Mouse (Mus musculus): ENCODE measurements around the gene Wdr6. TPM values are rescaled to one million over a fixed set of nuclear protein-coding genes. Genes with fewer than 3 reads are reported as not detected.

The Wdr6 gene
- 15.6 TPM for polyA plus RNA-seq (2014; fragmentation: Illumina TruSeq; extraction: RNeasy Lipid Tissue Mini Kit (QIAGEN cat#74804); ENCODE audit: low read depth, low replicate concordance)

GRCm38 (mm10) chr9:108578545-108579343, at the start of gene Wdr6:
Gene Wdr6, minus strand, starts transcription at chr9:108578739.

GRCm38 (mm10) chr9:108596998-108597764, 18.6 kb upstream of the Wdr6 start, which contains the start of gene P4htm:
Gene P4htm, minus strand, starts transcription at chr9:108597667.

GRCm38 (mm10) chr9:108569381-108570206, 8.9 kb downstream of the Wdr6 start, which contains the start of gene Dalrd3:
Gene Dalrd3, plus strand, starts transcription at chr9:108569886.

GRCm38 (mm10) chr9:108566815-108567776, 11.4 kb downstream of the Wdr6 start, which contains the start of gene Ndufaf3:
Gene Ndufaf3, minus strand, starts transcription at chr9:108567434.

GRCm38 (mm10) chr9:108560227-108560841, 18.2 kb downstream of the Wdr6 start, which contains the start of gene Impdh2:
Gene Impdh2, plus strand, starts transcription at chr9:108560286.

Other genes with a start within 250 kb of the Wdr6 start
- gene Gpx1, start 239.8 kb downstream of the Wdr6 start, polyA plus RNA-seq (2014; fragmentation: Illumina TruSeq; extraction: RNeasy Lipid Tissue Mini Kit (QIAGEN cat#74804); ENCODE audit: low read depth, low replicate concordance), result 131 TPM
- 61.1 TPM for gene Usp4, start 230.9 kb downstream of the Wdr6 start, polyA plus RNA-seq (2014; fragmentation: Illumina TruSeq; extraction: RNeasy Lipid Tissue Mini Kit (QIAGEN cat#74804); ENCODE audit: low read depth, low replicate concordance)
- gene 1700102P08Rik, start 185.9 kb downstream of the Wdr6 start, polyA plus RNA-seq (2014; fragmentation: Illumina TruSeq; extraction: RNeasy Lipid Tissue Mini Kit (QIAGEN cat#74804); ENCODE audit: low read depth, low replicate concordance), result 0.86 TPM
- gene Ccdc36, start 150.3 kb downstream of the Wdr6 start, polyA plus RNA-seq (2014; fragmentation: Illumina TruSeq; extraction: RNeasy Lipid Tissue Mini Kit (QIAGEN cat#74804); ENCODE audit: low read depth, low replicate concordance), result not detected
- not detected for gene BC048562, start 142.3 kb downstream of the Wdr6 start, polyA plus RNA-seq (2014; fragmentation: Illumina TruSeq; extraction: RNeasy Lipid Tissue Mini Kit (QIAGEN cat#74804); ENCODE audit: low read depth, low replicate concordance)
- gene Ccdc71, start 118.2 kb downstream of the Wdr6 start, polyA plus RNA-seq (2014; fragmentation: Illumina TruSeq; extraction: RNeasy Lipid Tissue Mini Kit (QIAGEN cat#74804); ENCODE audit: low read depth, low replicate concordance), result 13.9 TPM
- gene Klhdc8b, start 117.2 kb downstream of the Wdr6 start, polyA plus RNA-seq (2014; fragmentation: Illumina TruSeq; extraction: RNeasy Lipid Tissue Mini Kit (QIAGEN cat#74804); ENCODE audit: low read depth, low replicate concordance), result 18.2 TPM
- 225 TPM for gene Lamb2, start 99.0 kb downstream of the Wdr6 start, polyA plus RNA-seq (2014; fragmentation: Illumina TruSeq; extraction: RNeasy Lipid Tissue Mini Kit (QIAGEN cat#74804); ENCODE audit: low read depth, low replicate concordance)
- 100 TPM for gene Usp19, start 88.1 kb downstream of the Wdr6 start, polyA plus RNA-seq (2014; fragmentation: Illumina TruSeq; extraction: RNeasy Lipid Tissue Mini Kit (QIAGEN cat#74804); ENCODE audit: low read depth, low replicate concordance)
- 78.2 TPM for gene Qars, start 71.0 kb downstream of the Wdr6 start, polyA plus RNA-seq (2014; fragmentation: Illumina TruSeq; extraction: RNeasy Lipid Tissue Mini Kit (QIAGEN cat#74804); ENCODE audit: low read depth, low replicate concordance)
- gene Qrich1, start 61.9 kb downstream of the Wdr6 start, polyA plus RNA-seq (2014; fragmentation: Illumina TruSeq; extraction: RNeasy Lipid Tissue Mini Kit (QIAGEN cat#74804); ENCODE audit: low read depth, low replicate concordance), result 50.0 TPM
- 66.9 TPM for gene Impdh2, start 18.5 kb downstream of the Wdr6 start, polyA plus RNA-seq (2014; fragmentation: Illumina TruSeq; extraction: RNeasy Lipid Tissue Mini Kit (QIAGEN cat#74804); ENCODE audit: low read depth, low replicate concordance)
- gene Ndufaf3, start 11.3 kb downstream of the Wdr6 start, polyA plus RNA-seq (2014; fragmentation: Illumina TruSeq; extraction: RNeasy Lipid Tissue Mini Kit (QIAGEN cat#74804); ENCODE audit: low read depth, low replicate concordance), result 41.2 TPM
- gene Dalrd3, start 8.9 kb downstream of the Wdr6 start, polyA plus RNA-seq (2014; fragmentation: Illumina TruSeq; extraction: RNeasy Lipid Tissue Mini Kit (QIAGEN cat#74804); ENCODE audit: low read depth, low replicate concordance), result 40.3 TPM
- 17.8 TPM for gene P4htm, start 18.9 kb upstream of the Wdr6 start, polyA plus RNA-seq (2014; fragmentation: Illumina TruSeq; extraction: RNeasy Lipid Tissue Mini Kit (QIAGEN cat#74804); ENCODE audit: low read depth, low replicate concordance)
- gene Arih2, start 70.6 kb upstream of the Wdr6 start, polyA plus RNA-seq (2014; fragmentation: Illumina TruSeq; extraction: RNeasy Lipid Tissue Mini Kit (QIAGEN cat#74804); ENCODE audit: low read depth, low replicate concordance), result 39.2 TPM
- 202 TPM for gene Slc25a20, start 83.3 kb upstream of the Wdr6 start, polyA plus RNA-seq (2014; fragmentation: Illumina TruSeq; extraction: RNeasy Lipid Tissue Mini Kit (QIAGEN cat#74804); ENCODE audit: low read depth, low replicate concordance)
- gene Prkar2a, start 110.6 kb upstream of the Wdr6 start, polyA plus RNA-seq (2014; fragmentation: Illumina TruSeq; extraction: RNeasy Lipid Tissue Mini Kit (QIAGEN cat#74804); ENCODE audit: low read depth, low replicate concordance), result 62.2 TPM
- gene Ip6k2, start 205.1 kb upstream of the Wdr6 start, polyA plus RNA-seq (2014; fragmentation: Illumina TruSeq; extraction: RNeasy Lipid Tissue Mini Kit (QIAGEN cat#74804); ENCODE audit: low read depth, low replicate concordance), result 22.0 TPM
- gene Nckipsd, start 229.6 kb upstream of the Wdr6 start, polyA plus RNA-seq (2014; fragmentation: Illumina TruSeq; extraction: RNeasy Lipid Tissue Mini Kit (QIAGEN cat#74804); ENCODE audit: low read depth, low replicate concordance), result 11.4 TPM
- gene Celsr3, start 247.6 kb upstream of the Wdr6 start, polyA plus RNA-seq (2014; fragmentation: Illumina TruSeq; extraction: RNeasy Lipid Tissue Mini Kit (QIAGEN cat#74804); ENCODE audit: low read depth, low replicate concordance), result not detected